Mouse (Mus musculus) 3134 (cell line): ENCODE measurements at regions not wholly inside any gene's neighbourhood (a gene's known extent, or its start where the extent isn't known, plus 50 kb on each side); places are given as distances from the start of the nearest gene placed in this dataset.

ENCODE experiments used
- DNase-seq: peaks from one replicate; pipeline ENCODE4 v3.0.0-alpha.2; 2011; ENCODE audit warnings: low spot score; ENCODE audit not compliant: insufficient read length; ENCODE audit errors: extremely low read depth

DNA sequence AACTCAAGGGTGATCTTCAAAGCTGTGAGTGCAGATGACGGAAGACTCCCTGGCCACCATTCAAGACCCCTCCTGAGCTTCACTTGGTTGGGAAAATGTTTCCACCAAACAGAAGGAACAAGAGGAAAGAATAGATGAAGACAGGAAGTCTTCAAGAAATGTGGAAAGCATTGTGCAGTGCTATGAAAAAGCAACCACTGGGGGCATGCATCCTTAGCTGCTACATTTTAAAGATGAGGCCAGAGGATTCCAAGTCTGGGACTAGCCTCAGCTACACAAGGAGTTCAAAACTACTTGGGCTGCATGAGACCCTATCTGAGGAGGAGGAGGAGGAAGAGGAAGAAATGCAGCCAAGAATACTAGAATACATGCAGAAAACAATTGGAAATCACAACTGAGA lies 207.6 kb upstream of the Hes1 start:
- DNase-seq = no peak

GRCm38 (mm10) chr16:29858645-29859044 lies 205.5 kb upstream of the Hes1 start:
- DNase-seq = no peak

DNA sequence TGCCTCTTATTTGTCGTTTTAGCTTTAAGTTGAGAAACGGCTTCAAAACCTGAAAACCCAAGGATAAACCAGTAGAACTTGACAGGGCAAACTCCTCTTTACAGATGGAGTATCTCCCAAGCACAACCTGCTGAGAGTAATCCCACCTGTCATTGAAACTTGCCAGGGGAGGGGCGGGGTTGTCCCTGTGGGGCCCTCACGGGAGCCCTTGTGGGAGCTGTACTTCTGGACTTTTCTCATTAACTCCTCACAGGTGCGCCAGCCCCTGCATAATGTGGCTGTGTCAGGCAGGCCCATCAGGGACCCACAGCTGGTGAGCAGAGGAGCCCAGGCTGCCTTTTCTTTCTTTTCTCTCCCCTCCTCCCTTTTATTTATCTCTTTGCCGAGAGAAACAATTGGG lies 203.9 kb upstream of the Hes1 start:
- DNase-seq = no peak

GRCm38 (mm10) chr16:29861056-29861455 lies 203.1 kb upstream of the Hes1 start:
- DNase-seq = peak; percentile 32

DNA sequence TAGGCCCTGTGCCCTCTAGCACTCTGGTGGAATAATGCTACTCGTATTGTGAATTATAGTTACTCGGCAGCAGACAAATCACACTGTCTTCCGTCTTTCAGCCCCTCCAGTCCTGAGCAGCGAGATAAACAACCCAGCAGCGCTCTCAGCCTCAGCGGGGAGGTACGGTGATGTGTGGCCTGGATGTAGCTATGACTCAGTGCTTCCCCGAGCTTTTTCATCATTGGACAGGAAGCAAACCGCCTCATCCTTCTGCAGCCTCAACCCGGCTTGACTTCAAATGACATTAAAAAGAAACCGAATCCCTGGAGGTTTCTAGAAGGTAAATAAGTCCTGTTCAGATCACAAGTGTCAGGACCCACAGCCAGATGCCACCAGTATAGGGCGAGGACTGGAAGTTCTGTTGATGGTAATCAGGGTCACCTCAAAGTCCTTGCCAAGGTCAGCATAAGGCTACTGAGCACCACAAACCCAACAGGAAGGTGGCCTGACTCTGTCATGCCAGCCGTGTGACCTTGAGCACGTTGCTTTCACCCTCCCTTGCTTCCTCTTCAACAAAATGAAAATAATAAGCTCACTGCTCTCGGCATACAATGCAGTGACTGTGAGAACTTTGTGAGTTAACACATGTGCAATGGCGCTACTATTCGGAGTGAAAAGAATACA lies 199.0 kb upstream of the Hes1 start:
- DNase-seq = no peak

- DNase-seq = no peak
Observed at GRCm38 (mm10) chr16:29871395-29871794, 192.8 kb upstream of the Hes1 start.

- DNase-seq = no peak
Observed at GRCm38 (mm10) chr16:29876196-29876595, 188.0 kb upstream of the Hes1 start.

- no peak for DNase-seq
Observed at GRCm38 (mm10) chr16:29877372-29878123, 186.6 kb upstream of the Hes1 start.

- no peak for DNase-seq
Observed at GRCm38 (mm10) chr16:29879665-29880064, 184.5 kb upstream of the Hes1 start.

- DNase-seq = peak; percentile 69
Observed at GRCm38 (mm10) chr16:29881497-29881896, 182.7 kb upstream of the Hes1 start.

- DNase-seq = peak; percentile 89
Observed at GRCm38 (mm10) chr16:29882226-29882972, 181.8 kb upstream of the Hes1 start.

DNA sequence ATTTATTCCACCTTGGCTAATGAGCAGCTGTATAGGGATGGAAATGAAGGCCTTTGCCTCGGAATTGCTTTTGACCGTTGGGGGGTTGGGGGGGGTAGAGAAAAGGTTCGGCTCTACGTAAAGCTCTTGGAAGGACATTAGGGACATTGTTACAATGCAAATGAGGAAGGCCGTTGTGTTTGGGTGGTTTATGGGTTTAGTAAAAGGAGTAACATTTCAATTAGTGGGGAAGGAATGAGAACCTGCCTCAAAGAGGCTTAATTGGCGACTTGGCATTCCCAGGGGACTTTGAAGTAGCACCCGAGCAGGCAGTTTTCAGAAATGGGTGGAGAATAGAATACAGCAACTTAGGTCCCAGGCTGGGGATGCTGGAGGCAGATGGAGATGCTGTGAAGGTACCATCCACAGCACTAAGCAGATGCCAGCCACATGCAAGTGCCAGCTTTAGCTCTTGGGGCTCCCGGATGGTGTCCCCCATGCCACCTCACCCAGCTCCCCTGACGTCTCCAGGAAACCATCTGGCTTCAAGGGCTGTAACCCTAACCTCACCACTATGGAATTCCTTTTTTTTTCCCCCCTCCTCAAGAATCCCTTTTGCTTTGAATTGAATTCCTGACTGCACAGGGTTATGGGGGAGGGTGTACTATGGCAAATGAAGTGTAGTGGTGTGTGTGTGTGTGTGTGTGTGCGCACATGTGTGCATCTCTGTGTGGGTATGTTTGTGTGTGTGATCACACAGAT lies 180.8 kb upstream of the Hes1 start:
- peak; percentile 25 for DNase-seq

- peak; percentile 49 for DNase-seq
Observed at GRCm38 (mm10) chr16:29884899-29885298, 179.3 kb upstream of the Hes1 start.

- DNase-seq = no peak
Observed at GRCm38 (mm10) chr16:29886755-29887154, 177.4 kb upstream of the Hes1 start.

- DNase-seq = no peak
Observed at GRCm38 (mm10) chr16:29889346-29889745, 174.8 kb upstream of the Hes1 start.

GRCm38 (mm10) chr16:29891472-29891871 lies 172.7 kb upstream of the Hes1 start:
- no peak for DNase-seq

DNA sequence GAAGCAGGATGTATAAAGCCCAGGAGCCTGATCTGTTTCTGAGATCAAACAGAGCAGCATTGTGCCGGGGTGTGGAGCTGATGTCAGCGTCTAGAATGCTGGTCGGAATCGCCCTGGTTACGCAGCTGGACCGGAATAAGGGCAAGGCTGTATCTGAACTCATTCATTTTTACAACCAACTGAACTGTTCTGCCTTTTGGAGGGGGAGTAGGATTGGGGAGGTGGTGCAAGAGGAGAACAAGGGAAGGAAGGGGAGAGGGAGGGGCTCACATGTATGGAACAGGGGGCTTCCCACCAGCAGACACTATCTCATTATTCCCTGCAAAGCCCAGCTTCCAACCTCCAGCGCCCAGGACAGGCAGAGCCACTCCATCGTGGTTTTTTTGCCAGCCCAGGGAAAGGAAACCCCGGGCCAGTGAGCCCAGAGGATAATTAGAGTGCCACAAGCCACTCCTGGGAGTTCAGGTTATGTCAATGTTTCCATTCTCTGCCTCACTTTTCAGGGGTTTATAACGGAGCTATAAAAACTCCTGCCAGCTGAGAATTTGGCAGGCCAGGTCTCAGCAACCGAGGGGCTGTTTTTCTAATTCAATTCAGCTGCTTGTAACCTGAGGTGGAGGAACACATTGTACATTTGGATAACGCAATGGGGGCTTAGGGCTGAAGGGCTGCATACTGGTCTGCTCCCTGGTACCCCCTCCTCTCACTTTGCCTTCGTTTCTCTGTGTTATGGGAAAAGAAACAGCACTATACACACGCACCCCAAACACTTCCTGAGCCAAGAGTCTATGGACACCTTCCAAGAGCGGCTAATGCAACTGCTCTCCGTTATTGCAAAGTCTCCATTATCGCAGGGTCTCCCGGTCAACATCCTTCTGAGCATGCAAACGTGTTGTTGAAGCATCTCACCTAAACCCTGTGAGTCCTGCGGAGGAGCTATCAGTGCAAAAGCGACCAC lies 170.0 kb upstream of the Hes1 start:
- DNase-seq = no peak

DNA sequence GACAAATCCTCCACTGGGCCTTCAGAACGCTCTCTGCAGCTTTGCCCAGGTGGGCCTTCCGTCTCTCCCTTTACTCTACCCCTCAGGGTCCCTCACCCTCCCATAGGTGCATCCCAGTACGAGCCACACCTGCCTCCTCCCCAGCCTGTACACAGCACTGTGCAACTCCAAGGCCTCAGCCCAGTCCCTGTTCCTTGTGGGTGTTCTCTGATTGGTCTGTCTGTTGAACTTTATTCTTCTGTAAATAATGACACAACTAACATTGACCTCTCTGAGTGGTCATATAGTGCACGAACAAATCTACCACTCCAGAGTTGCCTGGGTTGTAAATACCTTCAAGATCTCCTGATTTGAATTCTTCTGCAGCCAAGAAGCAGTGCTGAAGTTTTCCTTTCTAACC lies 167.8 kb upstream of the Hes1 start:
- no peak for DNase-seq

DNA sequence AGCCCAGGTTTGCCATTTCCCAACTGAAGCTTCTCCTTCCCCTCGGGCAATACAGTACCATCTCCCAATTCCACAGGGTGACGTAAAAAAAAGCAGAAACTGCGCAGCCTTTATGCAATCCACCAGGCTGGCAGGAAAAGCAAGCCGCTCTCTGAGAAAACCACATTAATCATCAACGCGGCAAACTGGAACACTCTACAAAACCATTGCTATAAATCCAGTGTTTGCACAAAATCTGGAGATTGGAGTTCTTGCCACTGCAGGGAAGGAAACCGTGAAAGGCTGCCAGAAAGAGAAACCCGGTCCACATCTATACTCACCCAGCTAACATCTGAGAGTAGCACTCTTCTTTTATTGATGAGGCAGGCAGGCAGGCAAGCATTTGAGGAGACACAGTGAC lies 160.7 kb upstream of the Hes1 start:
- peak; percentile 49 for DNase-seq
